Mouse (Mus musculus) urinary bladder, postnatal 25 days (tissue): ENCODE results near the gene Tmem200b.

ENCODE experiments used
- DNase-seq: peaks from one replicate; pipeline ENCODE4 v3.0.0; 2022; ENCODE audit warnings: low spot score

The Tmem200b gene

GRCm38 (mm10) chr4:131921461-131922346 lies at the start of gene Tmem200b:
Gene Tmem200b (plus strand): TSS chr4:131921771.
- DNase-seq, result no peak

GRCm38 (mm10) chr4:131872672-131873292 lies 48.8 kb upstream of the Tmem200b start:
- no peak for DNase-seq

DNA sequence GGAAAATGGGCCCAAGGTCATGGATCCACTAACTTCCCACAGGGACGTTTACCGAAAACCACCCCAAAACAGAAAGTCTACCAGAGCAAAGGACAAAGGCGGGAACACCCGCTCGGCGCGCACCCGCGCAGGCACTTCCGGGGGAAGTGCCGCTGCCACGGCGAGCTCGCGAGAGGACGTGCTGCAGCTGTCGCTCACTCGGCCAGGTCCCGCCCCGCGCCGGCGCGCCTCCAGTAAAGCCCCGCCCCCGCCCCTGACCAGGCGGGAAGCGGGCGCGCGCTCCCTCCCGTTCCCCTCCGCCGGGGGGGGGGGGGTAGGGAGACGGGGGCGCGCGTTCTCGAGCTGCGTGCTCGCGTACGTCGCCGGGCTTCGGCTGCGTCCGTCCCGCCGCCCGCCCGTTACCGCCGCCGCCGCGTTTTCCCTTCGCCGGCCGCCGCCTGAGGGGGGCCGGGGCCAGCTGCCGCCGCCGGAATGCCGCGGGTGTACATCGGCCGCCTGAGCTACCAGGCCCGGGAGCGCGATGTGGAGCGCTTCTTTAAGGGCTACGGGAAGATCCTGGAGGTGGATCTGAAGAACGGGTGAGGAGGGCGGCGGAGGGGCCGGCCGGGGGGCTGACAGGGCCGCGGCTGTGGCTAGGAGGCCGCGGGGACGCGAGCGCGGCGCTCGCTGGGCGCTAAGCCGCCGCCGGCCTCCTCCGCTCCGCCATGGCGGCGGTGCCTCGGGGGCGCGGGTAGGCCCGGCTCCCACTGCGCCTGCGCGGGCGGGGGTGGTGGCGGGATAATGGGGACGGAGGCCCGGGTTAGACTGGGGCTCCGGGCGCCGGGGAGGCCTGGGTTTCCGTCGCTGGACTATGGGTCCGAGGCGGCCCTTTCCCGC lies 48.0 kb upstream of the Tmem200b start, which contains the start of gene Srsf4:
Gene Srsf4, plus strand, starts transcription at position 325 of the 876 bp plus-strand sequence.
- DNase-seq, result peak; percentile 83

GRCm38 (mm10) chr4:131874169-131874536 lies 47.4 kb upstream of the Tmem200b start:
- DNase-seq, result peak; percentile 17

DNA sequence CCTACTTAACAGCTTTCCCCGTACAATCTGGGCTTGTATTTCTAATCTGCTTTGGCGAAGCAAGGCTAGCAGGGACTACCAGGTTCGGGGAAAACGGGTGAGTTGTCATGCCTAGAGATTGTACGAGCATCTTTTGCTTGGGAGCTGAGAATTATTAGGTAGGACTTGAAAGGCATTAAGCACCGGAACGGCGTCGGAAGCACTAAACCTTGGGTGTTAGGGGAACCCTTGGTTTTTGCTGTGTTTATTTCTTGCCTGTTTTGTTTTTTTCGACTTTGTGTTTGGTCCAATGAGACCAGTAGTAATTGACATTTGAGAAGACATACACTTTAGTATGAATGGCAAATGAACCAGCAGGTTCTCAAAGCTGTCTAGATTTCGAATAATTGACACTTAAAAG lies 47.0 kb upstream of the Tmem200b start:
- no peak for DNase-seq

DNA sequence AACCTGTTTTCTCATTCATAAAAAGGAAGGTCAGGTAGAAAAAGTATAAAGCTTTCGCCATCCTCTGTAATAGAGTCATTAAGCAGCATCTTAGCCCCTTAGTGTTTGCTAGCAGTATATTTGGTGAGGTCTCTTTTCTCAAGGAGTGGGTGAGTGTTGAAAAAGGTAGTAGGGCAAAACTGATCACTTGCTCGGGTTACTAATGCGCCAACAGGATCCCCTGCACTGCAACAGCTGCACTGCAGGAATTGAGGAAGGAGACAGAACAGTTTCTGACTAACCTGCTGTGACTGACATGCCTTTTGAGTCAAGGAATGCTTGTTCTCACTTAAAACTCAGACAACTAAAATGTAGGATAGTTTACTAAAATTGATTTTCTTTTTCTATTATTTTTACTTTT lies 46.3 kb upstream of the Tmem200b start:
- DNase-seq, result no peak

DNA sequence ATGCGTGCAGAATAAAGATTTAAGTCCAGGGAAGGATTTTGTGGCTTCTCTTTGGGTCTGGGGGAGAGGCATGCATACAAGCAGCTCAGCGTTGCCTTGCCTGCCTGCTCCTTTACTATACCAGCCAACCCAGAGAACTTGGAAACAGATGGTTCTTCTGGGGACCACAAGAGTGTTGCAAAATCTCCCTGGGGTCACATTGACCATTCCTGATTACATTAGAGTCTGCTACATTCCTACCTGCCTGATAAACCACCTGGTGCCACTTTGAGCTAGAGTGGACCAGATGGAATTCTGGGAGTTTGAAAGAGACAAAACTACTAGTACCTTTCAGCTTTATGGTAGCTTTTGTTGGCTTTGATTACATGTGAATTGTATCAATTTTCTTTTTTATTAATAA lies 44.7 kb upstream of the Tmem200b start:
- DNase-seq, result no peak

DNA sequence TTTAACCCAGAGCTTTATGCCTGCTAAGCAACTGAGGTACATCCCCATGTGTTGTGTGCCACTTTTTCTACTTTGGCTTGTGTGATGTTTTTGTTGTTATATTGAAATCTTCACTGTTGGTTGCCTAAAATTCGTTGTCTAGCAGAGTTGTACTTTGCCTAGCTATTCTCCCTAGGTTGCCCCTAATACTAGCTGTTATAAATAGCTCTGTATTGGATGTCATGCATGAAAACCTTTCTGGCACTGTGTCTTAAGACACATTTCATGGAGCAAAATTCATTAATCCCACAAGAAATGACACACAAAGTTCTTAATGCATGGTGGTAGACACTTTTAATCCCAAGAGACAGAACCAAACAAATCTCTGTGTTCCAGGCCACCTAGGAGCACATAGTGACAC lies 41.9 kb upstream of the Tmem200b start:
- DNase-seq, result no peak

DNA sequence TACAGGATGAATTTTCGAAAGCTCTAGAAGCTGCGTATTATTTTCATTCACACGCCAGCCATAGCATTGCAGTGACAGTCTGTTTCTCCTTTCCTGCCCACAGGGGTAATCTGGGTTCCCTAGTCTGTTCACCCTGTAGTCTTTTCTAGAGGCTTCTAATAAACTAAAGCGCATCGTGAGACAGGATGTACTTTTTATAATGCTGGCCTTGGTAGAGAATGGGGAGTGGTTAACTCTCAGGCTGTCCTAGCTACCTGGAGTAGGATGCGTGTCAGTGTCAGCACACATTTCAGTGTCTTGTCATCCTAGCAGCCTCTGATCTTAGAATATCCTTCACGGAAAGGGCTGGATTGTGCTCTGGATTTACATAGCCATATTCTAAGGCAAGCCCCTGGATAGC lies 40.3 kb upstream of the Tmem200b start:
- DNase-seq, result no peak

GRCm38 (mm10) chr4:131883571-131883970 lies 38.0 kb upstream of the Tmem200b start:
- no peak for DNase-seq

- DNase-seq, result no peak
Observed at GRCm38 (mm10) chr4:131885376-131885775, 36.2 kb upstream of the Tmem200b start.

GRCm38 (mm10) chr4:131888564-131888963 lies 33.0 kb upstream of the Tmem200b start:
- DNase-seq, result no peak

- no peak for DNase-seq
Observed at GRCm38 (mm10) chr4:131890692-131891091, 30.9 kb upstream of the Tmem200b start.

- DNase-seq, result no peak
Observed at GRCm38 (mm10) chr4:131897109-131897508, 24.5 kb upstream of the Tmem200b start.

GRCm38 (mm10) chr4:131897787-131898186 lies 23.8 kb upstream of the Tmem200b start:
- DNase-seq, result no peak

DNA sequence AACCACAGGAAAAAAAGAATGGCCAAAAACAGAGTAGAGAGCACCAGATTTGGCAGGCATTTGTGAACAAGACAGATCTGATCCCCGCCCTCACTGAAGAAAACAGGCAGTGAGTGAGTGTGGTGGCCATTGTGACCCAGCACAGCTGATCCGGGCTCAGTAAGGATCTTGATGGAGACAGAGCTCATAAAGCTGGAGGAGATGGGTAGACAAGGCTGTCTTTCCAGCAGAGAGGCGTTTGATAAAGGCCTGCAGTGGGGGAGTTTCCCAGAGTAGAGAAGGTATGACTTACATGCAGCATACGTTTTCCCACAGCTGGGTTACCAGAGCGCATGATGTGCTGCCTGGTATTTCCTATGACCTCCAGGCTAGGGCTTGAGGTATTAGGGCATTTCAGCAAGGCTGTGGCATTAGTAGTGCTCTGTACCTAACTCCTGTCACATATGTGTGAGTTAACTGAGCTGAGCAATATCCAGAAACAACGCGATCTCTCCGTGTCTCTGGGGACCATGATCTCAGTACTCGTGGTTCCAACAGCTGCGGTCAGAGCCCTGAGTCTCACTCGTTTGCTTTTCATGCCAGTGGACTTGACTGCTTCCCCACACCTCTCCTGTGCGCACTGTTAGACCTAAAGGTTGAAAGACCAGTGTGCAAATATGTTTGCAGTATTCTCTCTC lies 22.9 kb upstream of the Tmem200b start:
- DNase-seq, result no peak

DNA sequence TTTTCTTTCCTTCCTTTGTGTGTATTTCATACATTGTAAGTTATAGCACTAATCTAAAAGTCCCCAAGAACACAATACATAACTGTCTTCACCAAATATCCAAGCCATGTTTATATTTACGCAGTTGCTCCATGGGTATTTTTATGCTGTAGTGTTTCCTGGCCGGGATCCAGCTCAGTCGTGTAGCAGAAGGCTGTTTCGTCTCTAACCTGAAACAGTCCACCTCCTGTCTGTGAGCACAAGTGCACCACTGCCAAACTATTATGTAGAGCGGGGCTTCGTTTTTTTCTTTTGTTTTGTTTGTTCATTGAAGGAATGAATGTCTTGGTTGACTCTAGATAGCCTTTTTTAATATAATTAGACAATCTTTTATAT lies 22.4 kb upstream of the Tmem200b start:
- no peak for DNase-seq

GRCm38 (mm10) chr4:131901090-131901489 lies 20.5 kb upstream of the Tmem200b start:
- DNase-seq, result no peak

DNA sequence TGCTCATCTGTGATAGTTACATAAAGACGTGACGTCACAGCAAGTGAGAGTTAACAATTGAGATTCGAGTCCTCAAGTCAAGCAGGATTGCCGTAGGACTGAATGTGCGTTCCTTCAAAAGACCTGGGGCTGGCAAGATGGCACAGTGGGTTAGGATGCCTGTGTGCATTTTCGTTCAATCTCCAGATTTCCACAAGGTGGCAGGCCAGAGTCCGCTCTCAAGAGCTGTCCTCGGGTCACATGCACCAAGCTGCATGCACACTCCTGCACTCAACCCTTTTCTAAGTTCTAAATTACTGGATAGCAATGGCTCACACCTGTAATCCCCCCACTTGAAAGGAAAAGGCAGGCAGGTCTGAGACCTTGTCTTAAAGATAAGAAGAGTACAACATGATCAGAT lies 17.1 kb upstream of the Tmem200b start:
- no peak for DNase-seq

GRCm38 (mm10) chr4:131906423-131906822 lies 15.1 kb upstream of the Tmem200b start:
- no peak for DNase-seq

GRCm38 (mm10) chr4:131907912-131908311 lies 13.7 kb upstream of the Tmem200b start:
- DNase-seq, result no peak
